Mouse (Mus musculus): ENCODE measurements around the gene Ntrk2.

DNA sequence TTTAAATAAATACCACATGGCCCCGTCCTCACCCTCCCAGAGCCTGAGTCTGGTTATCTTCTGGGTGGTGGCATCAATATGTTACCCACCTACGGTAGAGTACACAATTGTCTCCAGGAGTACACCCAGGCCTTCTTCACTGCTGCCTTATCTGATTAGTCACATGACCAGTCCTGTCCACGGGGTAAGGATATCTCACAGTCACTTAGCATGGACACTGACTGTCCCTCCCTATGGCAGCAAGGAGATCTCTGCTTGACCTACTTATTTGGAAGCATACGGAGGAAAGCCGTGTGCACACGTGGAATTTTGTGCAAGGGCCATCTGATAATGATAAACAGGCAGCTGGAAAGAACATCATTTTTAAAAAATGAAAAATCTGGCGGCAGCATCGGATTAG is 367.5 kb downstream of the Ntrk2 start:
- no peak for TF ChIP-seq CTCF (IDR thresholded peaks at IDR 0.05; ENCODE audit: extremely low read depth, insufficient read length, insufficient replicate concordance, low read depth, low read length)
- TF ChIP-seq POLR2A (IDR thresholded peaks at IDR 0.05; ENCODE audit: low read depth, low read length): no peak
